Mouse (Mus musculus) MEL (cell line): Measurements from ENCODE around the gene Ptpn11. TPM values are rescaled to one million over a fixed set of nuclear protein-coding genes. Genes with fewer than 3 reads are reported as not detected.

Experiments used
- DNase-seq: peaks from one replicate; pipeline ENCODE4 v3.0.0; 2011; ENCODE audit warnings: low read depth, low spot score
- H3K27ac ChIP-seq: 2 replicates; pipeline ENCODE4 v1.5.1; 2012; ENCODE audit warnings: low read depth, mild to moderate bottlenecking, control low read depth, low read length, moderate library complexity; ENCODE audit not compliant: control insufficient read depth
- H3K27me3 ChIP-seq, 2 experiments: fragments of 150-350 bp in 1 of 2; sonication (generic) in 1 of 2; 2 replicates each; pipeline ENCODE4 v1.6.1; 2012; ENCODE audit warnings: low read length in 2 of 2, mild to moderate bottlenecking in 2 of 2, improper control_type of control experiment in 1 of 2, moderate library complexity in 1 of 2; ENCODE audit not compliant: insufficient read depth in 2 of 2, control insufficient read depth in 1 of 2
- H3K36me3 ChIP-seq, 2 experiments: 2 replicates each; pipeline ENCODE4 v1.6.1; 2012 to 2014; ENCODE audit warnings: low read length in 2 of 2, improper control_type of control experiment in 1 of 2, inconsistent platforms in 1 of 2, mild to moderate bottlenecking in 1 of 2; ENCODE audit not compliant: insufficient read depth in 2 of 2, control insufficient read depth in 1 of 2
- H3K4me1 ChIP-seq, 2 experiments: fragments of 150-350 bp in 1 of 2; sonication (generic) in 1 of 2; 2 replicates each; pipeline ENCODE4 v1.6.1; 2012; ENCODE audit warnings: low read length in 2 of 2, improper control_type of control experiment in 1 of 2, mild to moderate bottlenecking in 1 of 2; ENCODE audit not compliant: insufficient read depth in 2 of 2, control insufficient read depth in 1 of 2
- H3K4me3 ChIP-seq, 2 experiments: fragments of 150-350 bp in 1 of 2; sonication (generic) in 1 of 2; 2 replicates each; pipeline ENCODE4 v1.5.1; 2012; ENCODE audit warnings: low read depth in 2 of 2, low read length in 2 of 2, mild to moderate bottlenecking in 2 of 2, moderate library complexity in 2 of 2, control low read depth in 1 of 2, improper control_type of control experiment in 1 of 2; ENCODE audit not compliant: control insufficient read depth in 1 of 2, insufficient read depth in 1 of 2
- H3K79me2 ChIP-seq: 2 replicates; pipeline ENCODE4 v1.6.1; 2012; ENCODE audit warnings: mild to moderate bottlenecking, low read length, moderate library complexity; ENCODE audit not compliant: control insufficient read depth, poor library complexity, insufficient read depth
- H3K9ac ChIP-seq: 2 replicates; pipeline ENCODE4 v1.6.1; 2012; ENCODE audit warnings: low read depth, mild to moderate bottlenecking, control low read depth, low read length, moderate library complexity; ENCODE audit not compliant: control insufficient read depth, poor library complexity, severe bottlenecking
- H3K9me3 ChIP-seq: fragments of 150-350 bp; sonication (generic); replicated peaks from 2 replicates; pipeline ENCODE4 v1.6.1; 2012; ENCODE audit warnings: mild to moderate bottlenecking, low read length, improper control_type of control experiment, moderate library complexity; ENCODE audit not compliant: insufficient read depth
- E2F4 ChIP-seq: IDR thresholded peaks from 2 replicates; pipeline ENCODE4 v1.6.1; 2011; ENCODE audit warnings: low read depth, low read length, improper control_type of control experiment, borderline replicate concordance
- ETS1 ChIP-seq: IDR thresholded peaks from 2 replicates; pipeline ENCODE4 v1.6.1; 2012; ENCODE audit warnings: low read depth, mild to moderate bottlenecking, inconsistent platforms, low read length, improper control_type of control experiment, moderate library complexity
- GABPA ChIP-seq: IDR thresholded peaks from 2 replicates; pipeline ENCODE4 v1.6.1; 2012; ENCODE audit warnings: low read depth, mild to moderate bottlenecking, inconsistent platforms, low read length, improper control_type of control experiment, moderate library complexity
- HCFC1 ChIP-seq: IDR thresholded peaks from 2 replicates; pipeline ENCODE4 v1.6.1; 2012; ENCODE audit warnings: low read depth, mild to moderate bottlenecking, inconsistent platforms, low read length, improper control_type of control experiment, moderate library complexity
- KAT2A ChIP-seq: conservative IDR thresholded peaks from 2 replicates; pipeline ENCODE4 v1.6.1; 2012; ENCODE audit warnings: low read depth, low read length, improper control_type of control experiment, inconsistent platforms
- MAFK ChIP-seq: IDR thresholded peaks from 2 replicates; pipeline ENCODE4 v1.6.1; 2011; ENCODE audit warnings: low read depth, mild to moderate bottlenecking, low read length, improper control_type of control experiment, borderline replicate concordance
- MAX ChIP-seq: IDR thresholded peaks from 2 replicates; pipeline ENCODE4 v1.6.1; 2011; ENCODE audit warnings: low read length, improper control_type of control experiment
- MAZ ChIP-seq: IDR thresholded peaks from 2 replicates; pipeline ENCODE4 v1.6.1; 2012; ENCODE audit warnings: low read depth, mild to moderate bottlenecking, inconsistent platforms, low read length, improper control_type of control experiment
- MEF2A ChIP-seq: IDR thresholded peaks from 2 replicates; pipeline ENCODE4 v1.6.1; 2014; ENCODE audit warnings: low read depth, mild to moderate bottlenecking, inconsistent platforms, low read length, improper control_type of control experiment; ENCODE audit not compliant: poor library complexity, insufficient replicate concordance, severe bottlenecking; ENCODE audit errors: extremely low read depth
- MXI1 ChIP-seq: IDR thresholded peaks from 2 replicates; pipeline ENCODE4 v1.6.1; 2011; ENCODE audit warnings: mild to moderate bottlenecking, low read depth, low read length, improper control_type of control experiment
- MYB ChIP-seq: IDR thresholded peaks from 2 replicates; pipeline ENCODE4 v1.6.1; 2011; ENCODE audit warnings: mild to moderate bottlenecking, low read depth, low read length, improper control_type of control experiment
- NELFE ChIP-seq: IDR thresholded peaks from 2 replicates; pipeline ENCODE4 v1.6.1; 2011; ENCODE audit warnings: low read depth, low read length, improper control_type of control experiment
- NRF1 ChIP-seq: IDR thresholded peaks from 2 replicates; pipeline ENCODE4 v1.6.1; 2014; ENCODE audit warnings: low read depth, mild to moderate bottlenecking, inconsistent platforms, low read length, improper control_type of control experiment, moderate library complexity; ENCODE audit not compliant: poor library complexity, insufficient read depth, severe bottlenecking
- POLR2A ChIP-seq, 2 experiments: IDR thresholded peaks; 2 replicates each; pipeline ENCODE4 v1.6.1; 2011 to 2012; ENCODE audit warnings: low read length in 2 of 2, mild to moderate bottlenecking in 2 of 2, control low read depth in 1 of 2, improper control_type of control experiment in 1 of 2, low read depth in 1 of 2, moderate library complexity in 1 of 2; ENCODE audit not compliant: control insufficient read depth in 1 of 2, insufficient read depth in 1 of 2, poor library complexity in 1 of 2
- POLR2AphosphoS2 ChIP-seq: IDR thresholded peaks from 2 replicates; pipeline ENCODE4 v1.6.1; 2011; ENCODE audit warnings: low read length, improper control_type of control experiment
- SIN3A ChIP-seq: IDR thresholded peaks from 2 replicates; pipeline ENCODE4 v1.6.1; 2012; ENCODE audit warnings: low read length, improper control_type of control experiment, inconsistent platforms
- TBP ChIP-seq: IDR thresholded peaks from 2 replicates; pipeline ENCODE4 v1.8.0; 2011; ENCODE audit warnings: low read depth, low read length, improper control_type of control experiment
- TCF12 ChIP-seq: IDR thresholded peaks from 2 replicates; pipeline ENCODE4 v1.6.1; 2014; ENCODE audit warnings: low read depth, mild to moderate bottlenecking, inconsistent platforms, low read length, improper control_type of control experiment, moderate library complexity
- ZC3H11A ChIP-seq: IDR thresholded peaks from 2 replicates; pipeline ENCODE4 v1.6.1; 2012; ENCODE audit warnings: low read depth, mild to moderate bottlenecking, inconsistent platforms, low read length, improper control_type of control experiment
- ZMIZ1 ChIP-seq: IDR thresholded peaks from 2 replicates; pipeline ENCODE4 v1.6.1; 2012; ENCODE audit warnings: low read depth, mild to moderate bottlenecking, inconsistent platforms, low read length, improper control_type of control experiment, moderate library complexity
- ZNF384 ChIP-seq: IDR thresholded peaks from 2 replicates; pipeline ENCODE4 v1.6.1; 2012; ENCODE audit warnings: low read depth, mild to moderate bottlenecking, inconsistent platforms, low read length, improper control_type of control experiment
- polyA plus RNA-seq, 2 experiments: library from polyadenylated mRNA; stranded (reverse) in 1 of 2; unstranded in 1 of 2; fragments of >175 nt in 1 of 2; fragments of >200 nt in 1 of 2; gene quantifications; 2 replicates each; pipeline versions ENCODE4 v1.2.1 to v1.2.4; 2012; ENCODE audit warnings: low replicate concordance in 2 of 2, low read depth in 1 of 2; ENCODE audit not compliant: insufficient read length in 2 of 2, insufficient read depth in 1 of 2, missing spikeins in 1 of 2
- total RNA-seq: library from RNA; depleted of rRNA; stranded (reverse); fragments of 300-350 nt; gene quantifications from 2 replicates; pipeline ENCODE4 v1.2.3, GENCODE M21; 2012

Gene Ptpn11
- total and polyA plus RNA-seq, 3 experiments = 43.6 to 55.0 (median 46.5) TPM

- peaks cover 0 to 20% of the 10 kb centered on the region in 2 experiments; a peak in 2 of 4 replicates for H3K36me3 ChIP-seq
- TF ChIP-seq MXI1 (peak; percentile 48), MAX (no peak), SIN3A (peak; percentile 69; the same call in 1 of the 2 replicates)
- DNase-seq = peak; percentile 63
- peaks cover 10 to 12% of the 10 kb centered on the region in 2 experiments for H3K4me1 ChIP-seq
- peak overlapping the region; percentile 48; the same call in 1 of the 2 replicates for H3K27ac ChIP-seq
- H3K79me2 ChIP-seq = peaks cover 25% of the 10 kb centered on the region
- peak overlapping the region; percentile 96 for H3K9ac ChIP-seq
- H3K9me3 ChIP-seq = no peaks in the 10 kb centered on the region
- no peaks in the 10 kb centered on the region for H3K27me3 ChIP-seq
- H3K4me3 ChIP-seq = peak overlapping the region; percentile 73 to 75
Measured at GRCm38 (mm10) chr5:121220732-121221301, 29.6 kb upstream of the Ptpn11 start.

- Histone ChIP-seq H3K9ac (peak within 1 kb of the TSS; percentile 96), H3K36me3 (peaks cover 0 to 22% of the 10 kb centered on the region in 2 experiments; a peak in 2 of 4 replicates), H3K4me1 (peaks cover 12% of the 10 kb centered on the region in 2 experiments), H3K27ac (peak within 1 kb of the TSS; percentile 58; the same call in 1 of the 2 replicates), H3K79me2 (peaks cover 23% of the 10 kb centered on the region), H3K27me3 (no peaks in the 10 kb centered on the region), H3K4me3 (peak within 1 kb of the TSS; percentile 75 to 76), H3K9me3 (no peaks in the 10 kb centered on the region)
- peak; percentile 95 for DNase-seq
- TF ChIP-seq MYB (no peak), GABPA (no peak), NELFE (peak; percentile 94), ETS1 (0 out of 2 replicates have a peak, but pooled peaks have one; percentile 32), E2F4 (no peak), TCF12 (peak; percentile 65), POLR2AphosphoS2 (peak; percentile 71; the same call in 1 of the 2 replicates), TBP (peak; percentile 98), SIN3A (peak; percentile 61), POLR2A (IDR thresholded peaks at IDR 0.05; ENCODE audit: control insufficient read depth in 1 of 2, insufficient read depth in 1 of 2, low read depth in 1 of 2, low read length in 2 of 2, poor library complexity in 1 of 2) (peak; percentile 88 to 98), HCFC1 (peak; percentile 85), ZMIZ1 (peak; percentile 95), MAFK (no peak), ZNF384 (no peak), NRF1 (0 out of 2 replicates have a peak, but pooled peaks have one; percentile 25), KAT2A (no peak; the same call in 1 of the 2 replicates), MXI1 (peak; percentile 81), MAZ (peak; percentile 91), MEF2A (no peak), MAX (peak; percentile 38; the same call in 1 of the 2 replicates), ZC3H11A (no peak; the same call in 1 of the 2 replicates)
- TF ChIP-seq, all 39 proteins: peak for 13
Measured at GRCm38 (mm10) chr5:121219980-121220731, 29.0 kb upstream of the Ptpn11 start, which contains the start of gene Hectd4. Gene Hectd4 (plus strand): TSS chr5:121220219.
